Mouse (Mus musculus) MEL (cell line): Measurements from ENCODE around the gene Sbk2.

Experiments
- MAZ ChIP-seq: IDR thresholded peaks from 2 replicates; pipeline ENCODE4 v1.6.1; 2012; ENCODE audit warnings: low read depth, mild to moderate bottlenecking, inconsistent platforms, low read length, improper control_type of control experiment
- POLR2AphosphoS2 ChIP-seq: IDR thresholded peaks from 2 replicates; pipeline ENCODE4 v1.6.1; 2011; ENCODE audit warnings: low read length, improper control_type of control experiment
- TCF12 ChIP-seq: IDR thresholded peaks from 2 replicates; pipeline ENCODE4 v1.6.1; 2014; ENCODE audit warnings: low read depth, mild to moderate bottlenecking, inconsistent platforms, low read length, improper control_type of control experiment, moderate library complexity
- ZC3H11A ChIP-seq: IDR thresholded peaks from 2 replicates; pipeline ENCODE4 v1.6.1; 2012; ENCODE audit warnings: low read depth, mild to moderate bottlenecking, inconsistent platforms, low read length, improper control_type of control experiment

- TF ChIP-seq ZC3H11A (no peak), TCF12 (no peak), MAZ (no peak), POLR2AphosphoS2 (no peak)
Observed at GRCm38 (mm10) chr7:4915669-4916416, 48.4 kb downstream of the Sbk2 start.
